Mouse (Mus musculus): ENCODE results near the gene Pnkp. TPM values are rescaled to one million over a fixed set of nuclear protein-coding genes. Genes with fewer than 3 reads are reported as not detected.

Gene Pnkp
- polyA plus RNA-seq, 1 experiment from 2014 or later = 21.6 TPM

DNA sequence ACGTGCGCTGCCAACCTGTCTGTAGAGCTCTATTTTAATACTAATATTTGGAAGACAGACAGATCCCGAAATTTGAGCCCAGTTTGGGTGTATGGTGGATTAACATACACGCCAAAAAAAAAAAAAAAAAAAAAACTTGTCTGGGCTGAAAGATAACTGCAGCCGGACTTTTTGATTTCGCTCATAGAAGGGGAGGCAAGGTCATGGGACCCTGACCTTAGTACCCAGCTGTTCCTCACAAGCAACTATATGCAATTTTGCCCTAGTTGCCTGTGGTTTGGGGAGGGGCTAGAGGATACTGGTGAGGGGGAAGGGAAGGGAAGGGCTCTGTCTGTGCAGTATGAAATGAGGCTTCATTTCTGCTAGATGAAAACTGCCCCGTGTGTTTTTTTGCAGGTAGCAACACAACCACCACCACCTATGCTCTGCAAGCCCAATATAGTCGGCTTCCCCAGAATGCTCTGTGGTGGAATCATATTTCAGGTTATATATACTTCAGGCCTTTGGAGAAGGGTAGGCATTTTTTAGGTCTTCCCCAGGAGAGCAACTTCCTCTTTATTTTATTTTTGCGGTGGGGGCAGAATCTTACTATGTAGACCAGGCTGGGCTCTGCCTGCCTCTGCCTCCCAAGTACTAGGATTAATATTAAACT, 548 bp upstream of the Pnkp start:
- Histone ChIP-seq H3K9me3 (replicated peaks; ENCODE audit: control insufficient read depth, low read length) (no peaks in the 10 kb centered on the region), H3K4me2 (ENCODE audit: low read depth, low read length) (peak overlapping the region; percentile 90), H3K27ac (replicated peaks; ENCODE audit: low read depth, low read length) (0 out of 2 replicates have a peak overlapping the region, but pooled peaks have one; percentile 63), H3K36me3 (replicated peaks; ENCODE audit: control insufficient read depth, insufficient read depth, low read depth, low read length) (no peaks in the 10 kb centered on the region; the same call in 1 of the 2 replicates), H3K4me1 (ENCODE audit: control insufficient read depth, insufficient read depth, low read length) (peaks cover 8% of the 10 kb centered on the region), H3K27me3 (ENCODE audit: control insufficient read depth, insufficient read depth, low read length) (no peaks in the 10 kb centered on the region), H3K9ac (replicated peaks; ENCODE audit: low read length) (no peak overlapping the region), H3K4me3 (ENCODE audit: low read depth, low read length) (peak overlapping the region; percentile 73)
- DNase-seq (ENCODE audit: low spot score) = no peak
- whole genome bisulfite sequencing = 65% methylated on average over 9 of the region's 9 CpGs
- ATAC-seq (replicated peaks; ENCODE audit: insufficient number of reproducible peaks, low FRiP score, low TSS enrichment, low read depth) = no peak

DNA sequence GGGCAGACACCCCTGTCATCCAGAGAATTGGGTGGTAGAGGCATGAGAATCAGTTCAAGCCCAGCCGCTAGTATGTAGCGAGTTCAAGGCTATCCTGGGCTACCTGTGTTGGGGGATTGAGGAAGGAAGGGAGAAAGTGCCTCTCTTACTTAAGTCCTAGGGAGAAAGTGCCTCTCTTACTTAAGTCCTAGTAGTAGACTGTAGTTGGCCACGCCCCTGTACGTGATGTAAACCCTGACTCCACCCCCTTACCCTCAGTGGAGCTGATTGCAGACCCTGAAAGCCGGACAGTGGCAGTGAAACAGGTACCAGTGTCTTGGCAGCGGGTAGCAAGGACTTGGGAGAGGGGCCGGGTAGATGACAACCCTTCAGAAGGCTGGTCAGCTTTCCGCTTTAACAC, 966 bp downstream of the Pnkp start:
- Histone ChIP-seq H3K36me3 (replicated peaks; ENCODE audit: control insufficient read depth, insufficient read depth, low read depth, low read length) (peaks cover 8% of the 10 kb centered on the region), H3K9ac (replicated peaks; ENCODE audit: low read length) (peak overlapping the region; percentile 87), H3K4me1 (ENCODE audit: control insufficient read depth, insufficient read depth, low read length) (peaks cover 8% of the 10 kb centered on the region), H3K27ac (replicated peaks; ENCODE audit: low read depth, low read length) (no peak overlapping the region), H3K4me2 (ENCODE audit: low read depth, low read length) (peak overlapping the region; percentile 90), H3K27me3 (ENCODE audit: control insufficient read depth, insufficient read depth, low read length) (no peaks in the 10 kb centered on the region), H3K9me3 (replicated peaks; ENCODE audit: control insufficient read depth, low read length) (no peaks in the 10 kb centered on the region), H3K4me3 (ENCODE audit: low read depth, low read length) (peak overlapping the region; percentile 73)
- WGBS = 22% methylated on average over 8 of the region's 8 CpGs
- no peak for ATAC-seq (replicated peaks; ENCODE audit: insufficient number of reproducible peaks, low FRiP score, low TSS enrichment, low read depth)
- peak; percentile 53 for DNase-seq (ENCODE audit: low spot score)

DNA sequence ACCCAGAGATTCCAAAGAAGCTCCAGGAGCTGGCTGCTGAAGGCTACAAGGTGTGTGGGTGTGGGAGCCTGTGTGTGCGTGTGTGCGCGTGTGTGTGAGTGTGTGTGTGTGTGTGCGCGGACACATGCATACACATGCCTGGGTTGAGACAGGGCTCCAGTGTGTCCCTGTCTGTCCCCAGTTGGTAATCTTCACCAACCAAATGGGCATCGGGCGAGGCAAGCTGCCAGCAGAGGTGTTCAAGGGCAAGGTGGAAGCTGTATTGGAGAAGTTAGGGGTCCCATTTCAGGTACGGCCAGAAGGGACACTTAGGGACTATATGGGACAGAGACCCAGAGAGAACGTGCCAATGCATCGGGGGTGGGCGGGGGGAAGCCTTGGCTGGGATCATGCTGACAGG, 3.0 kb downstream of the Pnkp start:
- H3K4me3 ChIP-seq (ENCODE audit: low read depth, low read length) = no peak overlapping the region
- peaks cover 3% of the 10 kb centered on the region for H3K4me1 ChIP-seq (ENCODE audit: control insufficient read depth, insufficient read depth, low read length)
- peaks cover 21% of the 10 kb centered on the region for H3K36me3 ChIP-seq (replicated peaks; ENCODE audit: control insufficient read depth, insufficient read depth, low read depth, low read length)

DNA sequence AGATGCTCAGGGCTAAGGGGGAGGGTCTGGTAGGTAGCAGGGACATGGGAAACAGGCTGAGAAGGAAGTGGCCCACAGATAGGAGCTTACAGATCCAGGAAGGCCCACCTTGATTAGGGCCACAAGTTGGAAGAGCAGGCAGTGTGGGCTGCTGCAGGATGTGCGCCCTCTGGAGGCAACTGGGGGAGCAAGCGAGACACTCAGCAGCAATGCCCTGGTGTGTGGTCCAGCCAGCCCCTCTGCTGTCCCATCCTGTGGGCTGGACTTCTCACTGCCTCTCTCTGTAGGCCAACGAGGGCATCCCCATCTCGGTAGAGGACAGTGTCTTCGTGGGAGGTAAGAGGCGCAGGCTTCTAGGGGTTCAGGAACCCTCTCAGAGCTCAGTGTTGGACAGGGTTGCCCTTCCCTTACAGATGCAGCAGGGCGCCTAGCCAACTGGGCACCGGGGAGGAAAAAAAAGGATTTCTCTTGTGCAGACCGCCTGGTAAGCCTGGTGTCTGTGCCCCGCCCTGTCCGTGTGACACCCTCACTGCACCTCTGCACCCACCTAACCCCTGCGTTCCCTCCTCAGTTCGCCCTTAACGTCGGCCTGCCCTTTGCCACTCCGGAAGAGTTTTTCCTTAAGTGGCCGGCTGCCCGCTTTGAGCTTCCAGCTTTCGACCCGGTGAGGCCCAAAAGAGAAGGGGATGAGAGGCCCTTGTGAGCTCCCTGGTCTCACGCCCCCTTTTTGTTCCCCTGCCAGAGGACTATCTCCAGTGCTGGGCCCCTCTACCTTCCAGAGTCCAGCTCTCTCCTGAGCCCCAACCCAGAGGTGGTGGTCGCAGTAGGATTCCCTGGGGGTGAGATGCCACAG, 3.9 kb downstream of the Pnkp start:
- no peaks in the 10 kb centered on the region for H3K27me3 ChIP-seq (ENCODE audit: control insufficient read depth, insufficient read depth, low read length)
- peak overlapping the region; percentile 59; the same call in 1 of the 2 replicates for H3K27ac ChIP-seq (replicated peaks; ENCODE audit: low read depth, low read length)
- peak; percentile 78 for DNase-seq (ENCODE audit: low spot score)
- no peak overlapping the region for H3K4me2 ChIP-seq (ENCODE audit: low read depth, low read length)
- H3K36me3 ChIP-seq (replicated peaks; ENCODE audit: control insufficient read depth, insufficient read depth, low read depth, low read length) = peaks cover 23% of the 10 kb centered on the region
- H3K4me1 ChIP-seq (ENCODE audit: control insufficient read depth, insufficient read depth, low read length) = no peaks in the 10 kb centered on the region; the same call in 1 of the 2 replicates
- H3K9me3 ChIP-seq (replicated peaks; ENCODE audit: control insufficient read depth, low read length) = no peaks in the 10 kb centered on the region
- 62% methylated on average over 22 of the region's 22 CpGs for WGBS
- 0 out of 2 replicates have a peak overlapping the region, but pooled peaks have one; percentile 9 for H3K9ac ChIP-seq (replicated peaks; ENCODE audit: low read length)
- peak; percentile 23; the same call in 1 of the 2 replicates for ATAC-seq (replicated peaks; ENCODE audit: insufficient number of reproducible peaks, low FRiP score, low TSS enrichment, low read depth)
- H3K4me3 ChIP-seq (ENCODE audit: low read depth, low read length) = no peak overlapping the region

More for the DNA sequence above, 3.0 kb downstream of the Pnkp start:
- no peak overlapping the region for H3K27ac ChIP-seq (replicated peaks; ENCODE audit: low read depth, low read length)
- H3K9me3 ChIP-seq (replicated peaks; ENCODE audit: control insufficient read depth, low read length) = no peaks in the 10 kb centered on the region
- no peak for ATAC-seq (replicated peaks; ENCODE audit: insufficient number of reproducible peaks, low FRiP score, low TSS enrichment, low read depth)
- 88% methylated on average over 11 of the region's 11 CpGs for WGBS
- no peaks in the 10 kb centered on the region for H3K27me3 ChIP-seq (ENCODE audit: control insufficient read depth, insufficient read depth, low read length)
- no peak overlapping the region for H3K9ac ChIP-seq (replicated peaks; ENCODE audit: low read length)
- no peak overlapping the region for H3K4me2 ChIP-seq (ENCODE audit: low read depth, low read length)
- DNase-seq (ENCODE audit: low spot score) = no peak

DNA sequence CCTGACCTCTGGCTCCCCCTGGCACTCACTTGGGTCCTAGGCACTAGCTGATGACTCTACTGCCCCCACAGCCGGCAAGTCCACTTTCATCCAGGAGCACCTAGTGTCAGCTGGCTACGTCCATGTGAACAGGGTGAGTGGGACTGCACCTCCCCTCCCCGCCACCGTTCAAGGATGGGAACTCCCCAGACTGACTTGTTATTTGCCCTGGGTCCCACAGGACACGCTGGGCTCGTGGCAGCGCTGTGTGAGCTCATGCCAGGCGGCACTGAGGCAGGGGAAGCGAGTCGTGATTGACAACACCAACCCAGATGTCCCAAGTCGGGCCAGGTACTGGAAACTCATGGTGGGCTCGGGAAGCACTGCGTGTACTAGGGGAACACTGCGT, 4.5 kb downstream of the Pnkp start:
- Histone ChIP-seq H3K9me3 (replicated peaks; ENCODE audit: control insufficient read depth, low read length) (no peaks in the 10 kb centered on the region), H3K36me3 (replicated peaks; ENCODE audit: control insufficient read depth, insufficient read depth, low read depth, low read length) (peaks cover 23% of the 10 kb centered on the region), H3K9ac (replicated peaks; ENCODE audit: low read length) (no peak overlapping the region), H3K4me3 (ENCODE audit: low read depth, low read length) (no peak overlapping the region), H3K4me2 (ENCODE audit: low read depth, low read length) (no peak overlapping the region), H3K27ac (replicated peaks; ENCODE audit: low read depth, low read length) (no peak overlapping the region), H3K4me1 (ENCODE audit: control insufficient read depth, insufficient read depth, low read length) (no peaks in the 10 kb centered on the region; the same call in 1 of the 2 replicates), H3K27me3 (ENCODE audit: control insufficient read depth, insufficient read depth, low read length) (no peaks in the 10 kb centered on the region)
- WGBS = 80% methylated on average over 14 of the region's 14 CpGs
- ATAC-seq (replicated peaks; ENCODE audit: insufficient number of reproducible peaks, low FRiP score, low TSS enrichment, low read depth) (no peak), DNase-seq (ENCODE audit: low spot score) (no peak)

DNA sequence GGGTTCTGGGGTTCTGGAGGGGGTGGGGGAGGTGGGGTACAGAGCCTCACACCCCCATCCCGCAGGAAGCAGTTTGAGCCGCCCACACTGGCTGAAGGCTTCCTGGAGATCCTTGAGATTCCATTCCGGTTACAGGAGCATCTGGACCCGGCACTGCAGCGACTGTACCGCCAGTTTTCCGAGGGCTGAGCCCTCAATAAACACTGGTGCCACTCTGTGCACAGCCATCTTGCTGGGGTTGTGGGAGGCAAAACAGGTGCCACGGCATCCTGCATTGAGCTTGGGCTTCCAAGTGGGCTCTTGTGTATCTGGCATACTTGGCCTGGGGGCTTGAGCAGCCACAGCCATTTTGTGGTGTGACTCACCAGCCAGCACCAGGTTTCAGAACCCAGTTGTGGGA, 5.5 kb downstream of the Pnkp start:
- Histone ChIP-seq H3K4me2 (ENCODE audit: low read depth, low read length) (no peak overlapping the region), H3K4me3 (ENCODE audit: low read depth, low read length) (no peak overlapping the region), H3K27me3 (ENCODE audit: control insufficient read depth, insufficient read depth, low read length) (no peaks in the 10 kb centered on the region), H3K9me3 (replicated peaks; ENCODE audit: control insufficient read depth, low read length) (no peaks in the 10 kb centered on the region), H3K4me1 (ENCODE audit: control insufficient read depth, insufficient read depth, low read length) (peaks cover 5% of the 10 kb centered on the region), H3K9ac (replicated peaks; ENCODE audit: low read length) (no peak overlapping the region), H3K27ac (replicated peaks; ENCODE audit: low read depth, low read length) (no peak overlapping the region), H3K36me3 (replicated peaks; ENCODE audit: control insufficient read depth, insufficient read depth, low read depth, low read length) (peaks cover 23% of the 10 kb centered on the region)
- ATAC-seq (replicated peaks; ENCODE audit: insufficient number of reproducible peaks, low FRiP score, low TSS enrichment, low read depth) (no peak), DNase-seq (ENCODE audit: low spot score) (no peak)
- 91% methylated on average over 8 of the region's 8 CpGs for WGBS

DNA sequence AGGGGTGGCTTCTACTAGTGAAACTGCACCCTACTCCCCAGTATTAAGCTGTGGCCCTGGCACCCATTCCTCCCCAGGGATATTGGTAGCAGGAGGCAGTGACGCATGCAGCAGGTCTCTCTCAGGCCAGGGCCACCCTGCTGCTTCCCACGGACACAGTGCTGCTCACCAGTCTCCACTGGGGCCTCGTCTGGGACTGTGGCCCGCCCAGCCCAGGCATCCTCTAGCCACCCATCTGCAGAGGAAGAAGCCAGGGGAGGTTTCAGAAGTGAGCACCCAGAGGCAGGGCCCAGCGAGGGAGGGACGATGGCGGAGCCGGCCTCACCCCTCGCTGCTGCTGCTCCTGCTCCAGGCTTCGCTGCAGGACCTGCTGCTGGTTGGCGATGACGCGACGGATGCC, 6.3 kb downstream of the Pnkp start:
- Histone ChIP-seq H3K9me3 (replicated peaks; ENCODE audit: control insufficient read depth, low read length) (no peaks in the 10 kb centered on the region), H3K4me1 (ENCODE audit: control insufficient read depth, insufficient read depth, low read length) (peaks cover 6% of the 10 kb centered on the region; the same call in 1 of the 2 replicates), H3K27ac (replicated peaks; ENCODE audit: low read depth, low read length) (no peak overlapping the region), H3K9ac (replicated peaks; ENCODE audit: low read length) (no peak overlapping the region), H3K4me3 (ENCODE audit: low read depth, low read length) (no peak overlapping the region), H3K36me3 (replicated peaks; ENCODE audit: control insufficient read depth, insufficient read depth, low read depth, low read length) (peaks cover 23% of the 10 kb centered on the region), H3K27me3 (ENCODE audit: control insufficient read depth, insufficient read depth, low read length) (no peaks in the 10 kb centered on the region), H3K4me2 (ENCODE audit: low read depth, low read length) (no peak overlapping the region)
- ATAC-seq (replicated peaks; ENCODE audit: insufficient number of reproducible peaks, low FRiP score, low TSS enrichment, low read depth) = no peak
- DNase-seq (ENCODE audit: low spot score) = no peak
- WGBS = 91% methylated on average over 14 of the region's 14 CpGs

DNA sequence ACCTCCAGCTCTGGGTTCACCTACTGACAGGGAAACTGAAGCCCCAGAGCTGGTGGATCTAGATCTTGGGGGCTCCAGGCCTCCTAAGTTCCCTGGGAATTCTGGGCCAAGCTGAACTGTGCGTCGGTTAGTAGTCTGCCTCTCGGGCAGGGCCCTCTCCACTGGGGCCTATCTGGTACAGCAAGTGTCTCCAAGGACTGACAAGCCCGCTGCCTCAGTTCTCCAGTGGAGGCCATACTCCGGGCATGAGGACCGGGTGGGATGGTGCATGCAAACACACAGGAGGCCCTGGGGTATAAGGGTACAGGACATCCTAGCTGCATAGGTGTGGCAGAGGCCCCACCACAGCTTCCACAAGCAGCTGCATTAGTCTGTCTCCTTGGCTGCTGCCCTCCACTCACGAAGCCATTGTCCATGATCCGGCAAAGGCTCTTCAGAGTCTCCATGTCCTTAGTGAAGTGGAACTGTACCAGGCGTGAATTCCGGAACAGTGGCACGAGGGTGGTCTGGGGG, 7.1 kb downstream of the Pnkp start:
- Histone ChIP-seq H3K4me1 (ENCODE audit: control insufficient read depth, insufficient read depth, low read length) (peaks cover 6% of the 10 kb centered on the region; the same call in 1 of the 2 replicates), H3K9ac (replicated peaks; ENCODE audit: low read length) (no peak overlapping the region), H3K36me3 (replicated peaks; ENCODE audit: control insufficient read depth, insufficient read depth, low read depth, low read length) (peaks cover 23% of the 10 kb centered on the region), H3K4me2 (ENCODE audit: low read depth, low read length) (no peak overlapping the region), H3K27ac (replicated peaks; ENCODE audit: low read depth, low read length) (no peak overlapping the region), H3K9me3 (replicated peaks; ENCODE audit: control insufficient read depth, low read length) (no peaks in the 10 kb centered on the region), H3K27me3 (ENCODE audit: control insufficient read depth, insufficient read depth, low read length) (no peaks in the 10 kb centered on the region), H3K4me3 (ENCODE audit: low read depth, low read length) (no peak overlapping the region)
- WGBS = 87% methylated on average over 11 of the region's 11 CpGs
- DNase-seq (ENCODE audit: low spot score) (no peak), ATAC-seq (replicated peaks; ENCODE audit: insufficient number of reproducible peaks, low FRiP score, low TSS enrichment, low read depth) (no peak)
